Mouse (Mus musculus): ENCODE data around the gene Zfp523. TPM values are rescaled to one million over a fixed set of nuclear protein-coding genes. Genes with fewer than 3 reads are reported as not detected.
A peak's percentile ranks its signal among the peaks of the same experiment; 100 is the strongest.

Gene Zfp523
- polyA plus RNA-seq, 1 experiment from 2014 or later = 43.8 TPM

DNA sequence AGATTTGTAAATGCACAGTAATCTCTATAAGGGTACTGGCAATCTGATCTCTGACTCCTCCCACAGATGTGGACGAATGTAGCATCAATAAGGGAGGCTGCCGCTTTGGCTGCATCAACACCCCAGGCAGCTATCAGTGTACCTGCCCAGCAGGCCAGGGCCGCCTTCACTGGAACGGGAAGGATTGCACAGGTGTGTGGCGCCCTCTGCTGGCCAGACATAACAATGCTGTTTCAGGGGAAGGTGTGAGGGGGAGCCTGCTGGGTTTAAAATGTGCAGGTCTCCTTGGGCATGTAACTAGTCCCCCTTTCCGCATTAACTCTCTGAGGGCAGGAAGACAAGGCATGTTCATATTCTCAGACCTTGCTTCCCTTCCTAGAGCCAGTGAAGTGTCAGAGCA lies 13.3 kb upstream of the Zfp523 start:
- 7% methylated on average over 6 of the region's 6 CpGs for WGBS
- peak; percentile 49; the same call in 1 of the 2 replicates for ATAC-seq (ENCODE audit: low FRiP score)
- Histone ChIP-seq H3K9me3 (replicated peaks) (no peaks in the 10 kb centered on the region), H3K27me3 (replicated peaks) (no peaks in the 10 kb centered on the region), H3K4me3 (replicated peaks) (no peak overlapping the region), H3K4me2 (no peak overlapping the region), H3K36me3 (peaks cover 19% of the 10 kb centered on the region), H3K9ac (replicated peaks) (no peak overlapping the region), H3K4me1 (peaks cover 17% of the 10 kb centered on the region), H3K27ac (replicated peaks) (no peak overlapping the region)

DNA sequence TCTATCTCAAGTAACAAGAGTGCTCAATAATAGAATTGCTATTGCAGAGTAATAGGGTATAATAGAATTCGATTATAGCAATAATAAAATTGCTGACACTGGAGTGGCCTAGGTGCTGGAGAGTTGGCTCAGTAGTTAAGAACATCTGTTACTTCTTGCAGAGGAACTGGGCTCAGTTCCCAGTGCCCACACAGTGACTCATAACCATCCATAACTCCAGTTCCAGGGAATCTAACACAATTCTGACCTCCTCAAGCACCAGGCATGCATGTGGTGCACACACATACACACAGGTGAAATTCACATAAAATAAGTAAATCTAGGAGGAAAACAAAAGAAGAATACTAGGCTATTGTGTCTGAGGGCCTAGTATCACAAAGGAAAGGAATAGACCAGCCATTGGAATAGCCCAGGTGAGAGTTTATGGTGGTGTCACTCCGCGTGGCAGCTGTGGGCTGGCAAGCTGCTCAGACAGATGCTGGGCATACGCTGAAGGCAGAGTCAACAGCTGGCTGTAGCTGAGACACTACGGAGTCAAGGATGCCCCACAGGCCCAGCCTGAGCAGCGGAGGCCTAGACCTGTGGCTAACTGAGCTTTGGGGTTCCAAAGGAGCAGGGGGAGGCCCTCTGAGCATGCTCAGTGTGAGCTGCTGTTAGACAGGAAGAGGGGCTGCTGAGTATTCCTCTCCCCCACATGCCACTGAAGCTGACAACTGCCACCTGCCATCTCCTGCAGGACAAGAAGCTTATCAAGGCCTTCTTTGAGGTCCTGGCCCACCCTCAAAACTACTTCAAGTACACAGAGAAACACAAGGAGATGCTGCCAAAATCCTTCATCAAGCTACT lies 6.2 kb upstream of the Zfp523 start:
- ATAC-seq (ENCODE audit: low FRiP score) = no peak
- no peaks in the 10 kb centered on the region for H3K27me3 ChIP-seq (replicated peaks)
- H3K4me2 ChIP-seq = no peak overlapping the region
- H3K27ac ChIP-seq (replicated peaks) = no peak overlapping the region
- H3K36me3 ChIP-seq = peaks cover 16% of the 10 kb centered on the region
- no peak overlapping the region for H3K9ac ChIP-seq (replicated peaks)
- no peak overlapping the region for H3K4me3 ChIP-seq (replicated peaks)
- WGBS = 81% methylated on average over 6 of the region's 6 CpGs
- peaks cover 23% of the 10 kb centered on the region for H3K4me1 ChIP-seq
- H3K9me3 ChIP-seq (replicated peaks) = no peaks in the 10 kb centered on the region

DNA sequence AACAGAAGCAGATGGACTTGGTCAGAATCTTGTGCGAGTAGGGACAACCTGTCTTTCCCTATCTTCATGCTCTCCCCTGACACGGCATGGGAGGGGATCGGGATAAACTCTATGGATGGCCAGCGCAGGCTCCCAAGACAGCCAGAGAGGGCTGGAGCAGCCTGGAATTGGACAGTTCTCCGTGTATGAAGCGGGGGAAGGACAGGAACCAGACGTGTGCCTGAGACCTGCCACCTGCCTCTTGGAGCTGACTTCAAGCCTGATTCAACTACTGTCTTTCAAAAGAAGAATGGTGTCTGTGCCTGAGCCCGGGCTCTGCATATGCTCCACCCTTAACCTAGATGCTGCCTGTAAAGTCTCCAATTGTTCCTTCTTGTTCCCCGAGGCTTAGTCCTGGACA lies 4.2 kb upstream of the Zfp523 start:
- H3K9ac ChIP-seq (replicated peaks) = 0 out of 2 replicates have a peak overlapping the region, but pooled peaks have one; percentile 3
- no peak overlapping the region for H3K27ac ChIP-seq (replicated peaks)
- no peaks in the 10 kb centered on the region for H3K9me3 ChIP-seq (replicated peaks)
- WGBS = 76% methylated on average over 9 of the region's 9 CpGs
- H3K4me2 ChIP-seq = no peak overlapping the region
- H3K36me3 ChIP-seq = peaks cover 7% of the 10 kb centered on the region; the same call in 1 of the 2 replicates
- H3K4me3 ChIP-seq (replicated peaks) = no peak overlapping the region
- H3K4me1 ChIP-seq = peaks cover 36% of the 10 kb centered on the region
- H3K27me3 ChIP-seq (replicated peaks) = no peaks in the 10 kb centered on the region
- no peak for ATAC-seq (ENCODE audit: low FRiP score)

DNA sequence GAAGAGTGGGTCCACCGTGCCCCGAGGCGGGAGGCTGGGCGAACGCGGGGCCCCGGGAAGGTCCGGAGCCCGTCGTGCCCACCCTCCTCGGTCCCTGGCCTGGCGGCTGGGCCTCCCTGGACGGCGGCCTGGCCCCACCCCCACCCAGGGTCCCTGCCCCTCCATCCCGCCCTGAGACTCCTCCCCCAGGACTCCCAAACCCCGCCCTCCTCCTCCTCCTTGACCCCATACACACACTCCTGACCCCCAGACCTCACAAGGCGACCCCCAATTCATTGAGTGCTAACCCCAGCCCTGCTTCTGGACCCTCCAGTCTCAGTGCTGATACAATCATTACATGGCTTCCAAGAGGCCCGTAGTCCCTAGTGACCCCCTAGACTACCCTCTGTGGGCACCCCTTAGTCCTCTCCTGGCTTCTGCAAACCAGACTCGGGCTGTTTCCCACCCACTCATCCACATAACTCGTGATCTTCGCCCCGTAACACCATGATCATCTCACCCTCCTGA lies 664 bp downstream of the Zfp523 start:
- WGBS = 8% methylated on average over 17 of the region's 22 CpGs
- Histone ChIP-seq H3K4me1 (peaks cover 73% of the 10 kb centered on the region), H3K27me3 (replicated peaks) (no peaks in the 10 kb centered on the region), H3K4me2 (peak overlapping the region; percentile 81), H3K9me3 (replicated peaks) (no peaks in the 10 kb centered on the region), H3K4me3 (replicated peaks) (peak overlapping the region; percentile 83), H3K27ac (replicated peaks) (peak overlapping the region; percentile 86), H3K9ac (replicated peaks) (peak overlapping the region; percentile 96), H3K36me3 (no peaks in the 10 kb centered on the region)
- peak; percentile 68 for ATAC-seq (ENCODE audit: low FRiP score)

DNA sequence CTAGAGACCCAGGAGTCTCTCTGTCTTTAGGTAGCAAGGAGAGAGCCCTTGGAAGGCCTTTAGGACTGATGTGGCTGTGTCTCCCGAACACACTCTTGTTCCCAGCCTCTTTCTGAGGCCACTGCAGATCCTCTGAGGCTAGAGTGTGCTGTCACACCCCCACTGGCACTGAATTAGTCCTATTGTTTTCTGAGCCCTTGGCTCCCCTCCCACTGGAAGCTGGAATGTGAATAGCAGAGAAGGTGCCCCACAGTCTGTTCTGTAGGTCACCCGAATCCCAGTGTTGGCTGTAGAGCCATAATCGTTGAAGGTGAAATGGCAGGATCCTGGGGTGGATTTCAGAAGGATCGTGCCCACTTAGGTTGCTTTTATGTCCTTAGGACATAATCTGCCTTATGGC lies 3.4 kb downstream of the Zfp523 start:
- no peak overlapping the region for H3K27ac ChIP-seq (replicated peaks)
- H3K4me3 ChIP-seq (replicated peaks) = no peak overlapping the region
- ATAC-seq (ENCODE audit: low FRiP score) = no peak
- no peak overlapping the region for H3K4me2 ChIP-seq
- H3K9me3 ChIP-seq (replicated peaks) = no peaks in the 10 kb centered on the region
- H3K9ac ChIP-seq (replicated peaks) = no peak overlapping the region
- H3K4me1 ChIP-seq = peaks cover 67% of the 10 kb centered on the region
- H3K27me3 ChIP-seq (replicated peaks) = no peaks in the 10 kb centered on the region
- 31% methylated on average over 4 of the region's 4 CpGs for WGBS
- no peaks in the 10 kb centered on the region for H3K36me3 ChIP-seq

DNA sequence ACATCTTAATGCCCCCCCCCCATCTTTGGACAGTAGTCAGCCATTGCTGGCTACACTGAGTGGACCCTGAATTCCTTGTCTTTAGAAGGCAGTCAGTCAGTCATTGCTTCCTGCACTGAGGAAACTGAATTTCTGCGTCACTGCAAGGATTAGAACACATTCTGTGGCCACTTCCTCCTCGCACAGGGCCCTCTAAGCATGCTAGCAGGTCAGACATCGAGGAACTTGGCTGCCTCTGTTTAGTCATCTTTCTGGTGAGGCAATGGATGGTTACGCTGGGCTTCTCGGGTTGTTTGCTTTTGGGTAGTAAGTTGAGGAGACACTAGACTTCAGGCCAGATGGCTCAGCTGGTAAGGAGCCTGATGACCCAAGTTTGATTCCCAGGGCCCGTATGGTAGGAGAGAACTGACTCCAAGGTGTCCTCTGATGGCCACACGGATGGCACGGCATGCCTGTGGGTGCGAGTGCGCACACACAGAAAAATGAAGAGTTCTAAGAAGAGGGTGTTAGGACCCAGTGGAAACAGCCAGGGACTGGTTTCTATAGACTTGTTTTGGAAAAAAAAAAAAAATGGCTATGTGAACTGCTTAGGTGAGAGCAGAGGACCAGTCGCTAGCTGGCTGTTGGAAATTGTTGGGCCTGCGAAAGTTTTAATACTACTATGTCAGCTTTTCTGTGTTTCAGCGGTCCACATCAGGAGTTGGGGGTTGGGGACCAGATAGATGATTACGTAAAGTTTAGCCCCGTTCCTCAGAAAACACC lies 4.0 kb downstream of the Zfp523 start:
- Histone ChIP-seq H3K36me3 (no peaks in the 10 kb centered on the region), H3K27me3 (replicated peaks) (no peaks in the 10 kb centered on the region), H3K4me1 (peaks cover 67% of the 10 kb centered on the region), H3K27ac (replicated peaks) (no peak overlapping the region), H3K4me3 (replicated peaks) (no peak overlapping the region), H3K9me3 (replicated peaks) (no peaks in the 10 kb centered on the region), H3K4me2 (no peak overlapping the region), H3K9ac (replicated peaks) (no peak overlapping the region)
- WGBS = 86% methylated on average over 15 of the region's 15 CpGs
- no peak for ATAC-seq (ENCODE audit: low FRiP score)

DNA sequence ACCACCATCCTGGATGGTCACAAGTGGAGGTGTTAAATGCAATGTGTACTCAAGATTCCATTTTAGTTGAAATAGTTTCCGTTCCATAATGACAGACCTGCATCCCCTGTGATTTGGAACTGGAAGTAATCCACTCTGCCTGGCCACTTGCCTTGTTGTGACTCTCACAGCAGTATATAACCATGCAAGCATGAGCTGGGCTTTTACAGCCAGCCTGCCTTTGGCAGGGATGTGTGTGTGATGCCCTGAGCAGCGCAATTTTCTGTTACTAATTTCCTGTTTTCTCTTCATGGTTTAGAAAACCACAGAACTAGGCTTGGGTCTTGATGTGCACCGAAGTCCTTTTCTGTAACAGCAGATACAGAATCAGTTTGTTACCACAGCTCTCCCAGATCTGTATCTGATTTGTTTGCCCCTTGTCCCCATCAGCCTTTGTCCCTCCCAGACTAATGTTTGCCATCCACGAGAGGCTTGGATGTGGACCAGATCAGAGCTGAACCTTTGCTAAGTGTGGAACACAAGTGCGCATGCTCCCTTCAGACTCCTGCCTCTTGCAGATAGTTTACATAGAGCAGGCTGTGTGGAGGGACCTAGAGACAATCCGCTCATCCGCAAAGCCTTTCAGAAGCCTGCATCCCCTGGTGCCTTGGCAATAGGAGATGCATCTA lies 8.2 kb downstream of the Zfp523 start:
- H3K4me3 ChIP-seq (replicated peaks) = no peak overlapping the region
- peaks cover 34% of the 10 kb centered on the region for H3K4me1 ChIP-seq
- H3K36me3 ChIP-seq = peaks cover 6% of the 10 kb centered on the region; the same call in 1 of the 2 replicates
- H3K9me3 ChIP-seq (replicated peaks) = no peaks in the 10 kb centered on the region
- ATAC-seq (ENCODE audit: low FRiP score) = no peak
- H3K27ac ChIP-seq (replicated peaks) = 0 out of 2 replicates have a peak overlapping the region, but pooled peaks have one; percentile 3
- H3K27me3 ChIP-seq (replicated peaks) = no peaks in the 10 kb centered on the region
- whole genome bisulfite sequencing = 80% methylated on average over 7 of the region's 7 CpGs
- no peak overlapping the region for H3K4me2 ChIP-seq
- H3K9ac ChIP-seq (replicated peaks) = no peak overlapping the region

DNA sequence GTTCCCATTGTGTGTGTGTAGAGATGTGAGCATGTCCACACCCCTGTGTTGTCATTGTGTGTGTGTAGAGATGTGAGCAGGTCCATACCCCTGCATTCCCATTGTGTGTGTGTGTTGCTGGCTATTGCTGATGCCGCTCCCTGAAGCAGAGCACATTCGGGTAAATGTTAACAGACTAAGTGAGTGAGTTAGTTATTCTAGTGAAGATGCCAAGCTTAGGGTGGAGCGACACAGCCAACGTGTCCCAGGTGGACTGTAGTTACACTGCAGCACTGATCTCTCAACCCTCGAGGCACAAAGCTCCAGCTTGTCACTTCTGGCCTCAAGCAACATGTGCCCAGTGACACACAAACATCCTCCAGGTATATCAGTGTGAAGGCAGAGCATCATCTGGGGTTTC lies 11.4 kb downstream of the Zfp523 start:
- no peak overlapping the region for H3K9ac ChIP-seq (replicated peaks)
- H3K4me1 ChIP-seq = peaks cover 10% of the 10 kb centered on the region
- H3K36me3 ChIP-seq = peaks cover 32% of the 10 kb centered on the region
- no peak overlapping the region for H3K4me3 ChIP-seq (replicated peaks)
- no peak for ATAC-seq (ENCODE audit: low FRiP score)
- H3K9me3 ChIP-seq (replicated peaks) = no peaks in the 10 kb centered on the region
- no peaks in the 10 kb centered on the region for H3K27me3 ChIP-seq (replicated peaks)
- no peak overlapping the region for H3K4me2 ChIP-seq
- WGBS = 88% methylated on average over 5 of the region's 5 CpGs
- no peak overlapping the region for H3K27ac ChIP-seq (replicated peaks)

DNA sequence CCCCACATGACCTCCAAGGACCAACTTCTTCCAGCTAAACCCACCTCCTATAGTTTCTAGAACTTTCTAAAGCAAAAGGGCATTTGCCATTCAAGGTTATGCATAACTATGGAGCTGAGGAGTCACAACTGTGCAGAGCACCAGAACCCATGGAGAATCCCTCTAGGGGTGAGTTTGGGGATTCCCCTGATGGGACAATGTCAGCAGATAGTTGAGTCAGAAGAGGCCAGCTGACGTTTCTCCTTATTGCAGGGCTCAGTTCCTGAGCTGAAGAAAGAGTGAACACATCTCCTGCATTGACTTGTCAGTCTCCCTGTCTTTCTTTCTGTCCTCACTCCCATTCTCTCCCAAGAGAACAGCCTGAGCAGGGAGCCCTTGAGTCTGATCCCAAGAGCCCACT lies 15.8 kb downstream of the Zfp523 start:
- no peak overlapping the region for H3K4me2 ChIP-seq
- H3K36me3 ChIP-seq = peaks cover 63% of the 10 kb centered on the region
- H3K27ac ChIP-seq (replicated peaks) = no peak overlapping the region
- H3K4me1 ChIP-seq = no peaks in the 10 kb centered on the region
- no peak overlapping the region for H3K4me3 ChIP-seq (replicated peaks)
- WGBS = 77% methylated on average over 1 of the region's 1 CpGs
- no peak overlapping the region for H3K9ac ChIP-seq (replicated peaks)
- no peak for ATAC-seq (ENCODE audit: low FRiP score)
- no peaks in the 10 kb centered on the region for H3K9me3 ChIP-seq (replicated peaks)
- no peaks in the 10 kb centered on the region for H3K27me3 ChIP-seq (replicated peaks)

DNA sequence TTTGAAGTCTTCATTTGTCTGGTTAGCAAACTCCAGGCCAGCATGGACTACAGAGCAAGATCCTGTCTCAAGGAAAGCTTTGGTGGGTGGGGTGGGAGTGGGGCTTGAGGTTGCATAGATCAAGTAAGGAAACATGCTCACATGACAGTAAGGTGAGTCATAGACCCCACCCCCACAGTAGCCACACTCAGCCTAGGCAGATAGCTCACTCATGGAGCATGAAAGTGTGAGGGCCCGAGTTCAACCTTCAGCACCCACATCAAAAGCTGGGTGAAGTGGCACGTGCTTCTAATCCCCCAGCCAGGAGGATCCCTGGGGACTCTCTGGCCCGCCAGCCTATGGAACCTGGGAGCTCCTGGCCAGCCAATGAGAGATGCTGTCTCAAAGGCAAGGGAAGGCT lies 16.6 kb downstream of the Zfp523 start:
- Histone ChIP-seq H3K36me3 (peaks cover 71% of the 10 kb centered on the region), H3K4me1 (no peaks in the 10 kb centered on the region), H3K4me3 (replicated peaks) (no peak overlapping the region), H3K9ac (replicated peaks) (no peak overlapping the region), H3K4me2 (no peak overlapping the region), H3K27ac (replicated peaks) (no peak overlapping the region), H3K9me3 (replicated peaks) (no peaks in the 10 kb centered on the region), H3K27me3 (replicated peaks) (no peaks in the 10 kb centered on the region)
- no peak for ATAC-seq (ENCODE audit: low FRiP score)
- 91% methylated on average over 3 of the region's 3 CpGs for WGBS

DNA sequence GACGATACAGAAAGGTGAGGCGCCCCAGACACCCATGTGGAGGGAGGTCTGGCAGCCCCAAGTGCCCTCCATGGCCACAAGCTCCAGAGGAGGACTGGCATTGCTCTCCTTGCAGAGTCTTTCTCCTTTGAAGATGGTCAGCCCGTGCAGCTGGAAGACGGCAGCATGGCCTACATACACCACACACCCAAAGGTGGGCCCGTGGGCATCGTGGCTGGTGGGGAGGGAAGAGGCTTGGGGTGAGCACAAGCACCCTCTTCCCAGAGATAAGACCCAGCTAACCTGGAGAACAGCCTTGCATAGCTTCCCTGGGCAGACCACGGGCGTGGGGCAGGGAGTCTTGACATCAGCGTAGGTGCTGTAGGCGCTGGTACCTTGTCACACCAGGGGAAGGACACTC lies 18.1 kb downstream of the Zfp523 start:
- Histone ChIP-seq H3K4me1 (no peaks in the 10 kb centered on the region), H3K4me3 (replicated peaks) (no peak overlapping the region), H3K27ac (replicated peaks) (no peak overlapping the region), H3K9ac (replicated peaks) (no peak overlapping the region), H3K9me3 (replicated peaks) (no peaks in the 10 kb centered on the region), H3K36me3 (peaks cover 75% of the 10 kb centered on the region), H3K4me2 (no peak overlapping the region), H3K27me3 (replicated peaks) (no peaks in the 10 kb centered on the region)
- no peak for ATAC-seq (ENCODE audit: low FRiP score)
- 91% methylated on average over 10 of the region's 10 CpGs for WGBS

Measured in neural tube, embryonic 15.5 days (tissue).